Comparison of ENCODE assay signal across 12 mouse cellular contexts in the genomic region with DNA sequence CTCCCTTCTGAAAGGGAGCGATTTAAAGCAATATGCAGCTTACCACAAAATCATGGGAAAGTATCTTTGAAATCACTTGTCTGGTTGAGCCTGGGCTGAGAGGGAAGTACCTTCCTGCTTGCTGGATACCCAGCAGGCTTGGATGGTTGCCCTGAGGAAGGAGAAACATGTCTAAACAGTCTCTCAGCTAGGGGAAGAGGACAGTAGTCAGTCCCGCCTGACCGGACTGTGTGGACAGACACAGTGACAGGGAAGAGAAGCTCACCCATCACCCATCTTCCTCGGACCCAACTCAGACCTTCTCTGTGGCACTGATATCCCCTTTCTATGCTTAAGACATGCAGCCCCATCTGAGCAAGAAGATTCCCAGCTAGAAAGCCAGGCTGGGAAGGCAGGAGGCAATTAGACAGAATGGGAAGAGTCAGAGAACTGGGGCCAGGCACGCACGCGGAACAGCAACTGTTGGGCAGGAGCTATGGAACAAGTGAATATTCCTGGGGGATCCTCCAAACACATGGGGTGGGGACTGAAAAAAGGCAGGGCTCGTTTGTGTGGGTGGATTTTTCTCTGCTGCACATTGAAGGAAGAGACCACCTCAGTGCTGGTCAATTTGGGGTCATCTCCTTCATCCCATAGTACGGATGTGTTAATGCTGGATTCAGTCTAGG. TPM values are rescaled to one million over a fixed set of nuclear protein-coding genes. Genes with fewer than 3 reads are reported as not detected.
DNase-seq lines count a peak whose midpoint lies in the region; ATAC-seq and TF ChIP-seq lines count a peak whose summit lies in the region.
"Had no signal": no experiment of that assay in that cellular context is flagged by ENCODE, and none has a peak within 500 bp of the region (broad histone marks: within the 10 kb centered on the region; RNA-seq: fewer than 3 reads in every experiment).

No protein-coding gene starts in this region.

- peak; percentile 64 to 71 for DNase-seq in cerebellum, adult 18-20 months
- DNase-seq in cerebellum, adult 9-11 months = no peak
- no peak for DNase-seq in heart, postnatal 4 days
- DNase-seq in MEL (ENCODE audit: low read depth, low spot score) = peak; percentile 40
- no peak for DNase-seq in urinary bladder, postnatal 25 days (ENCODE audit: low spot score)
- DNase-seq: layer of hippocampus, postnatal 36 days; spleen, adult 18-20 months had no signal

- 74% methylated on average over 9 of the region's 9 CpGs for WGBS in heart, embryonic 11.5 days (ENCODE audit: insufficient replicate concordance)
- 70% methylated on average over 9 of the region's 9 CpGs for WGBS in heart, embryonic 12.5 days
- 75% methylated on average over 9 of the region's 9 CpGs for WGBS in liver, embryonic 12.5 days (ENCODE audit: insufficient replicate concordance)

- H3K9ac ChIP-seq in heart, embryonic 11.5 days (ENCODE audit: low read depth, low read length) = 0 out of 2 replicates have a peak overlapping the region, but pooled peaks have one; percentile 43
- no peak overlapping the region for H3K9ac ChIP-seq in MEL (ENCODE audit: control insufficient read depth, low read depth, low read length, poor library complexity, severe bottlenecking)
- H3K9ac ChIP-seq in heart, embryonic 12.5 days = 0 out of 2 replicates have a peak overlapping the region, but pooled peaks have one; percentile 11
- no peak overlapping the region for H3K9ac ChIP-seq in liver, embryonic 12.5 days
- H3K9ac ChIP-seq: embryonic facial prominence, embryonic 12.5 days; intestine, embryonic 15.5 days had no signal

- H3K36me3 ChIP-seq in heart, embryonic 11.5 days (ENCODE audit: control insufficient read depth, insufficient read depth, low read length) = no peaks in the 10 kb centered on the region
- H3K36me3 ChIP-seq in MEL (ENCODE audit: control insufficient read depth in 1 of 2, insufficient read depth in 2 of 2, low read length in 2 of 2) = peaks cover 0 to 37% of the 10 kb centered on the region in 2 experiments; a peak in 2 of 4 replicates
- no peaks in the 10 kb centered on the region for H3K36me3 ChIP-seq in heart, embryonic 12.5 days
- no peaks in the 10 kb centered on the region for H3K36me3 ChIP-seq in liver, embryonic 12.5 days
- H3K36me3 ChIP-seq: embryonic facial prominence, embryonic 12.5 days; intestine, embryonic 15.5 days had no signal

- peak overlapping the region; percentile 82 for H3K27ac ChIP-seq in heart, embryonic 11.5 days (ENCODE audit: low read depth, low read length)
- no peak overlapping the region for H3K27ac ChIP-seq in MEL (ENCODE audit: control insufficient read depth, low read depth, low read length)
- peak overlapping the region; percentile 86 for H3K27ac ChIP-seq in heart, embryonic 12.5 days (ENCODE audit: poor library complexity, severe bottlenecking)
- H3K27ac ChIP-seq in liver, embryonic 12.5 days = no peak overlapping the region
- H3K27ac ChIP-seq: embryonic facial prominence, embryonic 12.5 days; intestine, embryonic 15.5 days had no signal

- no peak for TF ChIP-seq EP300 in MEL (IDR thresholded peaks at IDR 0.05; ENCODE audit: low read depth in 1 of 2, low read length in 2 of 2)

- H3K27me3 ChIP-seq in heart, embryonic 11.5 days (ENCODE audit: control insufficient read depth, insufficient read depth, low read length) = no peaks in the 10 kb centered on the region
- H3K27me3 ChIP-seq in MEL (ENCODE audit: control insufficient read depth in 1 of 2, insufficient read depth in 2 of 2, low read length in 2 of 2) = no peaks in the 10 kb centered on the region
- H3K27me3 ChIP-seq in heart, embryonic 12.5 days (replicated peaks) = no peaks in the 10 kb centered on the region
- H3K27me3 ChIP-seq in liver, embryonic 12.5 days (replicated peaks) = no peaks in the 10 kb centered on the region
- H3K27me3 ChIP-seq: embryonic facial prominence, embryonic 12.5 days; intestine, embryonic 15.5 days had no signal

- no peak overlapping the region for H3K4me3 ChIP-seq in heart, embryonic 11.5 days (ENCODE audit: low read depth, low read length)
- H3K4me3 ChIP-seq in MEL (ENCODE audit: control insufficient read depth in 1 of 2, insufficient read depth in 1 of 2, low read depth in 2 of 2, low read length in 2 of 2) = no peak overlapping the region
- no peak overlapping the region for H3K4me3 ChIP-seq in heart, embryonic 12.5 days
- no peak overlapping the region for H3K4me3 ChIP-seq in liver, embryonic 12.5 days
- H3K4me3 ChIP-seq: embryonic facial prominence, embryonic 12.5 days; intestine, embryonic 15.5 days had no signal

- no peaks in the 10 kb centered on the region for H3K9me3 ChIP-seq in heart, embryonic 11.5 days (replicated peaks; ENCODE audit: control insufficient read depth, low read length)
- H3K9me3 ChIP-seq in MEL (replicated peaks; ENCODE audit: insufficient read depth, low read length) = no peaks in the 10 kb centered on the region
- H3K9me3 ChIP-seq in heart, embryonic 12.5 days (replicated peaks) = no peaks in the 10 kb centered on the region
- no peaks in the 10 kb centered on the region for H3K9me3 ChIP-seq in liver, embryonic 12.5 days (replicated peaks)
- H3K9me3 ChIP-seq: embryonic facial prominence, embryonic 12.5 days; intestine, embryonic 15.5 days had no signal

- no peak for TF ChIP-seq RAD21 in MEL (IDR thresholded peaks at IDR 0.05; ENCODE audit: low read depth, low read length)

- no peak overlapping the region for H3K4me2 ChIP-seq in heart, embryonic 11.5 days
- H3K4me2 ChIP-seq in heart, embryonic 12.5 days = peak overlapping the region; percentile 5; the same call in 1 of the 2 replicates
- no peak overlapping the region for H3K4me2 ChIP-seq in liver, embryonic 12.5 days
- H3K4me2 ChIP-seq: embryonic facial prominence, embryonic 12.5 days; intestine, embryonic 15.5 days had no signal

- TF ChIP-seq CTCF in MEL (IDR thresholded peaks at IDR 0.05 in 2 of 3, conservative IDR thresholded peaks at IDR 0.05 in 1 of 3; ENCODE audit: control insufficient read depth in 1 of 3, insufficient read depth in 1 of 3, low read depth in 2 of 3, low read length in 3 of 3, poor library complexity in 1 of 3, severe bottlenecking in 1 of 3) = no peak

- peaks cover 67% of the 10 kb centered on the region for H3K4me1 ChIP-seq in heart, embryonic 11.5 days (ENCODE audit: control insufficient read depth, insufficient read depth, low read length)
- H3K4me1 ChIP-seq in MEL (ENCODE audit: control insufficient read depth in 1 of 2, insufficient read depth in 2 of 2, low read length in 2 of 2) = peaks cover 19 to 45% of the 10 kb centered on the region in 2 experiments
- peaks cover 75% of the 10 kb centered on the region for H3K4me1 ChIP-seq in heart, embryonic 12.5 days (replicated peaks)
- H3K4me1 ChIP-seq in liver, embryonic 12.5 days = peaks cover 56% of the 10 kb centered on the region

- no peak for TF ChIP-seq POLR2A in MEL (IDR thresholded peaks at IDR 0.05; ENCODE audit: control insufficient read depth in 1 of 2, insufficient read depth in 1 of 2, low read depth in 1 of 2, low read length in 2 of 2, poor library complexity in 1 of 2)

- ATAC-seq in heart, embryonic 11.5 days (replicated peaks; ENCODE audit: insufficient number of reproducible peaks, low FRiP score, low TSS enrichment) = no peak
- ATAC-seq in heart, embryonic 12.5 days (ENCODE audit: insufficient number of reproducible peaks, low FRiP score) = no peak
- no peak for ATAC-seq in liver, embryonic 12.5 days
- ATAC-seq: intestine, embryonic 15.5 days had no signal

- H3K79me2 ChIP-seq in MEL (ENCODE audit: control insufficient read depth, insufficient read depth, low read length, poor library complexity) = no peaks in the 10 kb centered on the region; the same call in 1 of the 2 replicates

TF ChIP-seq in MEL, 35 proteins besides CTCF, POLR2A, EP300 and RAD21:
- TF ChIP-seq HCFC1 (IDR thresholded peaks at IDR 0.05; ENCODE audit: low read depth, low read length) = no peak
- no peak for TF ChIP-seq MYB (IDR thresholded peaks at IDR 0.05; ENCODE audit: low read depth, low read length)

RNA-seq across cellular contexts. Expression of gene Angptl2, which starts 38.6 kb away (rescaled TPM):
- 34.3 and 47.8 TPM in 2 replicates for polyA plus RNA-seq in heart, embryonic 11.5 days (2014; fragmentation: Nextera tagmentation; extraction: Ambion mirVana)
- total RNA-seq in heart, postnatal 4 days (2021) = 100 to 1,000 TPM; 108 to 126 TPM
- total RNA-seq in MEL (2012; rRNA removed) = 0.08 TPM in 1 of 2 replicates, not detected in the other
- polyA plus RNA-seq in MEL (2012; ENCODE audit: insufficient read depth in 1 of 2, insufficient read length in 2 of 2, low read depth in 1 of 2, low replicate concordance in 2 of 2, missing spikeins in 1 of 2) = not detected
- 54.6 and 54.7 TPM in 2 replicates for polyA plus RNA-seq in heart, embryonic 12.5 days (2016; fragmentation: Nextera tagmentation; extraction: Ambion mirVana)
- 5.0 and 5.2 TPM in 2 replicates for polyA plus RNA-seq in liver, embryonic 12.5 days (2016; fragmentation: Nextera tagmentation; extraction: Ambion mirVana)

Comparison
In these comparisons a context has a peak if more than half of its experiments do, and no peak if none do; other contexts are left out.
1. DNase-seq: peak in cerebellum, adult 18-20 months (2 of 2) and MEL (single experiment); none in cerebellum, adult 9-11 months (single experiment), heart, postnatal 4 days (single experiment) and urinary bladder, postnatal 25 days (single experiment).
2. H3K27ac ChIP-seq: peak in heart, embryonic 11.5 days (single experiment) and heart, embryonic 12.5 days (single experiment); none in MEL (single experiment) and liver, embryonic 12.5 days (single experiment).
3. H3K9ac ChIP-seq: peak in heart, embryonic 11.5 days (single experiment) and heart, embryonic 12.5 days (single experiment); none in MEL (single experiment) and liver, embryonic 12.5 days (single experiment).